Mouse (Mus musculus) embryonic facial prominence, embryonic 10.5 days (tissue): ENCODE results near the gene Clspn. TPM values are rescaled to one million over a fixed set of nuclear protein-coding genes. Genes with fewer than 3 reads are reported as not detected.
"Not testable (repeated sequence)": the region's sequence is repeated elsewhere in the genome, so short reads cannot be mapped to it uniquely, and the experiment has no call there.

Experiments
- DNase-seq: peaks from one replicate; pipeline ENCODE4 v3.0.0-alpha.2; 2017; ENCODE audit warnings: low spot score
- H3K27ac ChIP-seq: fragments of 300-500 bp; sonication (generic); replicated peaks from 2 replicates; pipeline ENCODE4 v1.5.1; 2016; ENCODE audit warnings: mild to moderate bottlenecking
- H3K27me3 ChIP-seq: fragments of 300-500 bp; sonication (generic); replicated peaks from 2 replicates; pipeline ENCODE4 v1.6.1; 2016; ENCODE audit warnings: low read depth, mild to moderate bottlenecking; ENCODE audit not compliant: poor library complexity, severe bottlenecking
- H3K36me3 ChIP-seq: fragments of 300-500 bp; sonication (generic); replicated peaks from 2 replicates; pipeline ENCODE4 v1.6.1; 2016; ENCODE audit warnings: mild to moderate bottlenecking, moderate library complexity
- H3K4me1 ChIP-seq: fragments of 300-500 bp; sonication (generic); 2 replicates; pipeline ENCODE4 v1.6.1; 2016
- H3K4me3 ChIP-seq: fragments of 300-500 bp; sonication (generic); 2 replicates; pipeline ENCODE4 v1.5.1; 2016; ENCODE audit warnings: mild to moderate bottlenecking, moderate library complexity
- H3K9me3 ChIP-seq: fragments of 300-500 bp; sonication (generic); 2 replicates; pipeline ENCODE4 v1.6.1; 2016; ENCODE audit warnings: mild to moderate bottlenecking
- WGBS: fragments of 180-500 bp; shearing (Covaris S2); methylation state at CpG from one replicate; pipeline ENCODE4 v1.1.7; 2016; 5-methylcytosine and 5-hydroxymethylcytosine counted together
- polyA plus RNA-seq: library from polyadenylated mRNA; unstranded; fragments of >200 nt; fragmentation: Nextera tagmentation; extraction: Ambion mirVana; gene quantifications from 2 replicates; pipeline ENCODE4 v1.2.1, GENCODE M21; 2016

Clspn gene
- 56.2 and 58.8 TPM in 2 replicates for polyA plus RNA-seq

DNA sequence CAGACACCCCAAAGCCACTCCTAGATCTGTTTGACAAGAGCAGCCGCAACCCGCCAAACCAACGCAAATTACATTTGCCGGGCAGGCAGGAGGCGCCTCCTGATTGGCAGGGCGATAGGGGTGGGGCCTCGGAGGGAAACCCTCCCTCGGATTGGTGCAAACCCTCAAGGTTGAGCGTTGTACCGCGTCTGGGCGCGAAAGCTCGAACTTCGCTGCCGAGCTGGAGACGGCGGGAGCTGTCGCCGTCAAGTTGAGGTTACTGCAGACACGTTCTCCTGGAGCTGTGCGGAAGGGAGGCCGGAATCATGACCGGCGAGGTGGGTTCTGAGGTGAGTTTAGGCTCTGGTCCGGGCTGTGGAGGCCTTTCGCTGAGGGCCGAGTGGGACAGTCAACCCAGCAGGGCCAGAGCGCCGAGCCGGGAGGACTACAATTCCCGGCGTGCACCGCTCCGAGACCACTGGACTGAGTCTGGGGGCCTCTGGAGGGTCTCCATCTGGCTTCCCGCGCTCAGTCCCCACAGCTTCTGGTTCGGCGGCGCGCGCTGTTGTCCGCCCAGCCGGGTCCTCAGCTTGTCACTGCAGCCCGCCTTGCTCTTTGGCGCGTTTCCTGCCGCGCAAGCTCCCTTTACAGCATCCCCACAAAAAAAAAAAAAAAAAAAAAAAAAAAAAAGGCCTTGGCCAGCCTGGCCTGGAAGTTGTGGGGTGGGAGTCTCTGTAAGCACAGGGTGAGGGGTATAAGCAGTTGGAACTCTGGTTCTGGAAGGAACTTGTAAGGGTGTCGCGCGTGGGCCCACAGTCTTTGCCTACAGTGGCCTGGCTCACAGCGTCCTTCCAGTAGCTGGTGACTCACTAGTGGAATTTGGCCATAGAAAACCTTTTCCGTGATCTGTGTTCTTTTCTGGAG lies at the start of gene Clspn:
TSS of gene Clspn (plus strand) at position 127 of the 903 bp plus-strand sequence.
- peak within 1 kb of the TSS; percentile 81 for H3K4me3 ChIP-seq
- under 1% methylated on average over 54 of the region's 54 CpGs for WGBS
- DNase-seq, result peak; percentile 94
- peaks cover 15% of the 10 kb centered on the region for H3K4me1 ChIP-seq
- H3K27me3 ChIP-seq, result no peaks in the 10 kb centered on the region
- peaks cover 38% of the 10 kb centered on the region for H3K36me3 ChIP-seq
- no peaks in the 10 kb centered on the region for H3K9me3 ChIP-seq
- peak within 1 kb of the TSS; percentile 94 for H3K27ac ChIP-seq

DNA sequence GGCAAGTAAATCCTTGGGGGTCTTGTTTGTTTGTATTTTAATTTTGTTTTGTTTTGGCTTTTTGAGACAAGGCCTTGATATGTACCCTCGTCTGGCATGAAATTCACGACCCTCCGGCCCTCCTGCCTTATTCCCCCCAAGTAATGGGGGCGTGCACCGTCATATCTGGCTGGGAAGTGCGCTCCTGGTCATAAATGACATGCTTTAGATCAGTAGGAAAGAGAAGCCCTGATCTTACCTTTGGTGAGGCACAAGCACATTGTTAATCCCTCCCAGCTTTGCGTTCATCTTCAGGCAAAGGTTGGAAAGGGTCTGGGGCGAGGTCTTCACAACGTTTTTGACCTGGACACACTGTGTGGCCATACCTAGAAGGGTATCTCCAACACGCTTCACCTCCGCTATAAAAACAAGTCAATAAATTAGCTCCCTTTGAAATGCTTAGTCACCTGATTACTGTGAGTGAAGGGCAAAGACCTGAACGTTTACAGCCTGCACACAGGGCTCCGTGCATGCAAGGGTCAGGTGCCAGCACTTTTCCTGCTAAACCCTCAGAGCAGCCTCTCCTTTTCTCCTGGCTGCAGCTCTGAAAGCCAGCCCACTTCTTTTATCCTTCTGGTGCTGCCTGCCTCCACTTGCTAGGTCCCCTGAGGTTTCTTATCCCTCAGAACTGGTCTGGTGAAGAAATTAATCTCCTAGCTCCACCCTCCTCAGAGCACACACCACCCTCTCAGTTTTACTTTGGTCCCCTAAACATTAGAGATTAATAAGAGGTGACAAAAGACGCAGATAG lies 48.4 kb upstream of the Clspn start:
- Histone ChIP-seq H3K27me3 (no peaks in the 10 kb centered on the region), H3K27ac (no peak overlapping the region), H3K4me1 (no peaks in the 10 kb centered on the region), H3K9me3 (no peaks in the 10 kb centered on the region), H3K4me3 (no peak overlapping the region), H3K36me3 (peaks cover 19% of the 10 kb centered on the region)
- no peak for DNase-seq
- 75% methylated on average over 14 of the region's 14 CpGs for WGBS

DNA sequence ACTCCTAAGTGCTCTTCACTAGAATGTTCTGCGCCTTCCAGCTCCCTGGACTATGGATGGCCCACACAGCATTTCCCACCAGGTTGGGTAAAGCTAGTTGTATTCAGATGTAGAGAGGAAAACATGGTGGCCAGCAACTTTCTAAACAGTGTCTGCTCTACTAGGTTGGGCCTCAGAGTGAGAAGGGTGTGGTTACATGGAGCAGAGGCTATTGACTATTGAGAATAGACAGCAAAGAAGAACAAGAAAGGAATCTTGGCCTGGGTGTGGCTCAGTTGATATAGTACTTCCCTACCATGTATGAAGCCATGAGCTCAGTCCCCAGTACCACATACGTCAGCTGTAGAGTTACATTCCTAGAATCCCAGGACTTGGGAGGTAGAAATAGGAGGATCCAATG lies 47.7 kb upstream of the Clspn start:
- H3K27ac ChIP-seq, result no peak overlapping the region
- H3K4me3 ChIP-seq, result no peak overlapping the region
- H3K36me3 ChIP-seq, result peaks cover 19% of the 10 kb centered on the region
- DNase-seq, result no peak
- WGBS, result 92% methylated on average over 2 of the region's 2 CpGs
- H3K4me1 ChIP-seq, result no peaks in the 10 kb centered on the region
- no peaks in the 10 kb centered on the region for H3K27me3 ChIP-seq
- H3K9me3 ChIP-seq, result no peaks in the 10 kb centered on the region

DNA sequence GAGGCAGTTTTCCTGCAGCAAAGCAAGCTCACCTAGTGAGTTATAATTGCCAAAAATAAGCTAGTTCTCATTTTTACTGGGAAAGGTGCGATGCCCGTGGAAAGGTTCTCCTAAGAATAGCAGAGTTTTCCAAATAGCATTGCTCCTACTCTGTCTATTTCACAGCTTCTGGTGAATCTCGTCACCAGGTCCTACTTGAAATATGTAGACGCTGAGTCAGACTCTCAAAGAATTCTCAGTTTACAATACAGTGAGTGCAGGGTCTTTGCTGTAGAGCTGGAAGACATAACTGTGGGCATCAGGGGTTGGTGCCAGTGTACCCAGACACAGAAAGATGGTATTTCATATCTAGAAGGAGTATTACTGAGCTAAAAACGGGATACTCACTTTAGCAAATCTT lies 45.7 kb upstream of the Clspn start:
- Histone ChIP-seq H3K27ac (no peak overlapping the region), H3K4me1 (no peaks in the 10 kb centered on the region), H3K9me3 (no peaks in the 10 kb centered on the region), H3K4me3 (no peak overlapping the region), H3K36me3 (peaks cover 19% of the 10 kb centered on the region), H3K27me3 (no peaks in the 10 kb centered on the region)
- WGBS, result 89% methylated on average over 5 of the region's 5 CpGs
- DNase-seq, result no peak

DNA sequence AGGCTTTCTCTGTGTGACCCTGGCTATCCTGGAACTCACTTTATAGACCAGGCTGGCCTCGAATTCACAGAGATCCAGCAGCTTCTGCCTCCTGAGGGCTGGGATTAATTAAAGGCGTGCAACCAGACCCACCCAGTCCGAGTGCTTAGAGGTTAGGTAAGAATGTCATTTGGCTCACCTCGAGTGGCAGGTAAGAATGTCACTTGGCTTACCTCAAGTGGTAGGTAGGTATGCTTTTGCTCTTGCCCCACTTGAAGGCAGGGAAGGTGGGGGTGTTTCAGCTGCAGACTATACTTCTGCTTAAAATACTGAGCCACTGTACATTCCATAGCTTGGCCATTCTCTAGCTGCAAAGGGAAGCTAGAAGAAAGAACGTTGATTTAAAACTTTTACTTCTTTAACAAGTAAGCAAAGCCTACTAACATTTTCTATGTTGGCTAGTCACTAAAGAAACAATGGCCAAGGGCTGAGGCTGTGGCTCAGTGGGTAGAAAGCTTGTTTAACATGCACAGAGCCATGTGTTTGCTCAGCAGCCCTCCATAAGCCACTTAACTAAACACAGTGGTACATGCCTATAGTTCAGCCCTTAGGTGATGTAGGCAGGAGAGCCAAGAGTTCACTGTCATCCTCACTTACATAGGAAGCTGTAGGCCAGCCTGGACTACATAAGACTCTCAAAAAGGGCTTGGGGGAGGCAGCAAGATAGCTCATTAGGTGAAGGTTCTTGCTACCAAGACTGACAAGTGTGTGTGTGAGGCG lies 44.2 kb upstream of the Clspn start:
- Histone ChIP-seq H3K36me3 (peaks cover 14% of the 10 kb centered on the region), H3K27me3 (no peaks in the 10 kb centered on the region), H3K4me3 (no peak overlapping the region), H3K4me1 (no peaks in the 10 kb centered on the region), H3K9me3 (no peaks in the 10 kb centered on the region), H3K27ac (no peak overlapping the region)
- WGBS, result 83% methylated on average over 6 of the region's 6 CpGs
- no peak for DNase-seq

DNA sequence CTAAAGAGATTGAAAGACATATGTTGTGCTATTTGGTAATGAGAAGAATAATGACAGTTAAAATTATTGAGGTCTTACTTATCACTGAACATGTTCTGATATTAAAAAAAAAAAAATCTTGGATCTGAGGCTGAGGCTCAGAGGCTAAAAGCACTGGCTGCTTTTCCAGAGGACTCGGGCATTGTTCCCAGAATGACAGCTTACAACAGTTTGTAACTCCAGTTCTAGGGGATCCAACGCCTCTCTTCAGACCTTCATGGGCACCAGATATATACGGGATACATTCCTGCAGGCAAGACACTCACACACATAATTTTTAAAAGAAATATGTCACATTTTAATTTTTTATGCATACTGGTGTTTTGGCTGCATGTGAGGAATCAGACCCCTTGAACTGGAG lies 30.6 kb upstream of the Clspn start:
- no peak overlapping the region for H3K27ac ChIP-seq
- peaks cover 5% of the 10 kb centered on the region for H3K27me3 ChIP-seq
- no peaks in the 10 kb centered on the region for H3K36me3 ChIP-seq
- no peaks in the 10 kb centered on the region for H3K9me3 ChIP-seq
- H3K4me1 ChIP-seq, result no peaks in the 10 kb centered on the region
- 91% methylated on average over 3 of the region's 3 CpGs for WGBS
- no peak for DNase-seq
- H3K4me3 ChIP-seq, result no peak overlapping the region

DNA sequence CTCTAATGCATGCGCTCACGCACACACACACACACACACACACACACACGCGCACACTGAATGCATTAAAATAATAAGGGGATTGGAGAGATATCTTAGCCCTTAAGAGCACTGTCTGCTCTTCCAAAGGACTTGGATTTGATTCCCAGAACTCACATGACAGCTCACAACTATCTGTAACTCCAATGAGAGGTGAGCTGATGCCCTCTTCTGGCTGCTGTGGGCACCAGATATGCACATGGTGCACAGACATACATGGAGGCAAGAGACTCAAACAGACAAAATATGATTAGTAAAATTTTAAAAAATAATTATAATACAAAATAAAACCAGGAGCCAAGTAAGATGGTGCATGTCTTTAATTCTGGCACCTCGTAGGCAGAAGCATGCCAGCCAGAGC lies 29.9 kb upstream of the Clspn start:
- Histone ChIP-seq H3K36me3 (no peaks in the 10 kb centered on the region), H3K4me3 (no peak overlapping the region), H3K27ac (no peak overlapping the region), H3K9me3 (no peaks in the 10 kb centered on the region), H3K27me3 (peaks cover 12% of the 10 kb centered on the region), H3K4me1 (no peaks in the 10 kb centered on the region)
- no peak for DNase-seq
- WGBS, result 91% methylated on average over 5 of the region's 5 CpGs

DNA sequence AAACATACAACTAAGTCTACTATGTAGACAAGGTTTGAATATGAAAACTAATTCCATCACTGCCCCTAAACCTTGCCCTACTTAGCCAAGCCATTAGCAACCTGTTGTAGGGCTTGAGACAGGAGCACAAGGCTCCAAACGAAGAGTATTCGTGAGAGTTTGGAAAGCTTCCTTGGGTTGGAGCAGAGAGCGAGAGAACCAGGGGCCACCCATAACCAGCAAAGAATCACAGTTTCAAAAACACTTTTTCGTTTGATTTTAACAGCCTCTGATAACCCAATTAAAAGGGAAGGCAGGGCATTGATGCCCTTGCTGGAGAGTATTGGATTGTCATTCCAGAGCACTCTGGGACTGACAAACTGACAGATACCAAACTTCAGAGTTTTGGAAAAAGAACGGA lies 24.4 kb upstream of the Clspn start:
- H3K9me3 ChIP-seq, result no peaks in the 10 kb centered on the region
- no peak overlapping the region for H3K27ac ChIP-seq
- 36% methylated on average over 5 of the region's 5 CpGs for WGBS
- peaks cover 38% of the 10 kb centered on the region for H3K27me3 ChIP-seq
- peak overlapping the region; percentile 78 for H3K4me3 ChIP-seq
- H3K4me1 ChIP-seq, result peaks cover 12% of the 10 kb centered on the region
- DNase-seq, result no peak
- no peaks in the 10 kb centered on the region for H3K36me3 ChIP-seq

DNA sequence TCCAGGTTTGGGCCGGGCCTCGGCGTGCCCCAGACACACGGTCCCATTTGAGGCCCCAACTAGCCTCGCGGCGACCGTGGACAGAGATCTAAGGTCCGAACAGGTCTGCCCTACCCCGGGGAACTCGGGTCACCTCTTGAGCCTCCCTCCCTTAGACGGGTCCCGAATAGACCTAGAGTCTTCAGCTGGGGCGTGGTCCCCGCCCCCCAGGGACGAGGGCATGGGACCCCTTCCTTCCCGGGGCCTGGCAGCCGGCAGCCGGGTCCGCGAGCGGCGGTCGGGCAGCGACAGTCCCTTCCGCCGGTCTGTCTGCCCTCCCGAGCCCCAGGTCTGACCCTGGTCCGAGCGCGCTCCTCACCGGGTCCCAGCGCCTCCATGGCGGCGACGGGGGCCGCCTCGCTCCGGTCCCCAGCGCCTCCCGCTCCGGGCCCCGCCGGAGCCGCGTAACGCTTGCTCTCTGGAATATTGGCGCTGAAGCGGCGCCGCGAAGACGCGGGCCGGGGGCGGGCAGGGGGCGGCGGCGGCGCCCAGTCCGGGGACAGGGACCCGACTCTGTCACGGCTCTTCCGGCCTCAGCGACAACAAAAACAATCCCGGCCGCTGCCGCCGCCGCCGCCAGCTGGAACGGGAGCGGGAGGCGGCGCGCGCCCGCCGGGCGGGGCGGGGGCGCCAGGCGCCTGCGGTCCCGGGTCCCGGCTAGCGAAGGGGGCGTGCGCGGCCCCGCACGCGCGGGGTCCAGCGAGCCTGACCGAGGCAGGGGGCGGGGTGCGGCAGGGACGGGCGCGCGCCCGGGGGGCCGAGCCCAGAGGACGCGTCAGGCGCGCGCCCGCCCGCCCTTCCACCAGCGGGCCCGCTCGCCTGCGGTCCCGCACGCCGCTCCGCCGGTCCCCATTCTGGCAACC lies 23.7 kb upstream of the Clspn start, which contains the start of gene Ago4:
TSS of gene Ago4 (minus strand) at position 646 of the 902 bp plus-strand sequence.
- H3K4me1 ChIP-seq, result peaks cover 12% of the 10 kb centered on the region
- H3K36me3 ChIP-seq, result no peaks in the 10 kb centered on the region
- H3K9me3 ChIP-seq, result no peaks in the 10 kb centered on the region
- peaks cover 38% of the 10 kb centered on the region for H3K27me3 ChIP-seq
- WGBS, result under 1% methylated on average over 120 of the region's 120 CpGs
- H3K4me3 ChIP-seq, result peak within 1 kb of the TSS; percentile 78
- peak within 1 kb of the TSS; percentile 68 for H3K27ac ChIP-seq
- peak; percentile 83 for DNase-seq

DNA sequence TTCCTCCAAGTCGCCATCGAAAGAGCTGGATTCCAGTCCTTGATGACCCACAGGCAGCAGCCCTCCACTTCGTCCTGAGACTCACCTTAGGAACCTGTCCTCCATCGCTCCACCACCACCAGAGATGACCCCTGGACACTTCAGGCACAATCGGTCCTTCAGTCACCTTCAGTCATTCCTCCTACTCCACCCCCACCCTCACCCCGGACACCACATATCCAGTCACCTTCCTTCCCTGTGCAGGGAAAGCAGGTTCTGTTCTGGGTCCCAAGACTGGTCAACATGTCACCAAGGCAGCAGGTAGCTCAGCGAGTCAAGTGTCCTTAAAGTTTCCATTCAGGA lies 23.0 kb upstream of the Clspn start:
- WGBS, result 9% methylated on average over 7 of the region's 7 CpGs
- DNase-seq, result no peak
- Histone ChIP-seq H3K4me1 (peaks cover 12% of the 10 kb centered on the region), H3K27me3 (peaks cover 38% of the 10 kb centered on the region), H3K27ac (peak overlapping the region; percentile 68), H3K36me3 (no peaks in the 10 kb centered on the region), H3K9me3 (no peaks in the 10 kb centered on the region), H3K4me3 (peak overlapping the region; percentile 78)

DNA sequence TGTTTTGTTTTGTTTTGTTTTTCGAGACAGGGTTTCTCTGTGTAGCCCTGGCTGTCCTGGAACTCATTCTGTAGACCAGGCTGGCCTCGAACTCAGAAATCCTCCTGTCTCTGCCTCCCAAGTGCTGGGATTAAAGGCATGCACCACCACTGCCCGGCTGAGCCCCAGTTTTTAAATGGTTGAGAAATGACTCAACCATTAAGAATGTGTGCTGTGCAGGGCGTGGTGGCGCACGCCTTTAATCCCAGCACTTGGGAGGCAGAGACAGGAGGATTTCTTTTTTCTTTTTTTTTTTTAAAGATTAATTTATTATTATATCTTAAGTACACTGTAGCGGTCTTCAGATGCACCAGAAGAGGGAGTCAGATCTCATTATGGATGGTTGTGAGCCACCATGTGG lies 21.1 kb upstream of the Clspn start:
- WGBS, result 92% methylated on average over 7 of the region's 7 CpGs
- H3K27me3 ChIP-seq, result peaks cover 37% of the 10 kb centered on the region
- not testable (repeated sequence) for H3K9me3 ChIP-seq, H3K27ac ChIP-seq, DNase-seq, H3K36me3 ChIP-seq, H3K4me3 ChIP-seq
- H3K4me1 ChIP-seq, result peaks cover 12% of the 10 kb centered on the region
